ENCODE assay signal across 17 mouse cellular contexts in genomic region chr16:40930596-40930995, GRCm38 (mm10).
"Had no signal": no experiment of that assay in that cellular context is flagged by ENCODE, and none has a peak within 500 bp of the region (broad histone marks: within the 10 kb centered on the region; RNA-seq: fewer than 3 reads in every experiment).

No protein-coding gene starts in this region.

- H3K36me3 ChIP-seq: midbrain, embryonic 10.5 days; midbrain, embryonic 12.5 days; neural tube, embryonic 13.5 days; neural tube, embryonic 15.5 days; stomach, embryonic 15.5 days had no signal

- H3K9ac ChIP-seq: lung, embryonic 14.5 days; midbrain, embryonic 12.5 days; neural tube, embryonic 13.5 days; neural tube, embryonic 15.5 days; stomach, embryonic 15.5 days had no signal

- H3K9me3 ChIP-seq: midbrain, embryonic 10.5 days; midbrain, embryonic 12.5 days; neural tube, embryonic 13.5 days; neural tube, embryonic 15.5 days; stomach, embryonic 15.5 days had no signal

- H3K27me3 ChIP-seq: midbrain, embryonic 12.5 days; neural tube, embryonic 13.5 days; neural tube, embryonic 15.5 days; stomach, embryonic 15.5 days had no signal

- ATAC-seq: midbrain, embryonic 16.5 days had no signal

- H3K4me1 ChIP-seq: midbrain, embryonic 10.5 days; midbrain, embryonic 12.5 days; neural tube, embryonic 13.5 days; neural tube, embryonic 15.5 days; stomach, embryonic 15.5 days had no signal

- H3K27ac ChIP-seq: midbrain, embryonic 10.5 days; midbrain, embryonic 12.5 days; neural tube, embryonic 13.5 days; neural tube, embryonic 15.5 days; stomach, embryonic 15.5 days; stomach, postnatal 0 days had no signal

- H3K4me2 ChIP-seq: lung, embryonic 14.5 days; midbrain, embryonic 12.5 days; neural tube, embryonic 13.5 days; neural tube, embryonic 15.5 days; stomach, embryonic 15.5 days had no signal

- H3K4me3 ChIP-seq: midbrain, embryonic 10.5 days; midbrain, embryonic 12.5 days; myocyte; neural tube, embryonic 13.5 days; neural tube, embryonic 15.5 days; stomach, embryonic 15.5 days had no signal

- DNase-seq: lung, adult 18-20 months; lung, embryonic 14.5 days; lung, postnatal 10 days; lung, postnatal 4 days; midbrain, embryonic 14.5 days; right cerebral cortex, postnatal 14 days; thymus, adult 2 months; thymus, postnatal 25 days; thymus, postnatal 4 days had no signal
